Mouse (Mus musculus): ENCODE results near the gene Rps6kb1.

The Rps6kb1 gene

DNA sequence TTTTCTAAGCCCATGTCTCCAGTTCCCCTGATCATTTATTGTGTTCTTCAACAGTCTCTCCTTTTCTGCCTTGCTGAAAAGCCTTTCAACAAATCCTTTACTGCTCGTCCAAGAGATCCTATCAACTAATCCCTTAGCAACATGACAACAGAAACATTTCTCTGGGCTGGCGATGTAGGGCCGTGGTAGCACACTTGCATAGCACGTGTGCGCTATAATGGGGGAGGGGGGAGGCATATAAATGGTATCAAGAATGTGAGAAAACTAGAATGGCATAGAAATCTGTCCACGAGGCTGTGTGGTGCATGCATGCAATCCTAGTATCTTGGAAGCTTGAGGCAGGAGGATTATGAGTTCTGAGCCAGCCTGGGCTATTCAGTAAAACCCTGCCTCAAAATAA is 72.8 kb downstream of the Rps6kb1 start:
- DNase-seq (ENCODE audit: low spot score in 2 of 2), result no peak

GRCm38 (mm10) chr11:86468971-86469370 is 75.6 kb downstream of the Rps6kb1 start:
- no peak for DNase-seq (ENCODE audit: low spot score in 2 of 2)

DNA sequence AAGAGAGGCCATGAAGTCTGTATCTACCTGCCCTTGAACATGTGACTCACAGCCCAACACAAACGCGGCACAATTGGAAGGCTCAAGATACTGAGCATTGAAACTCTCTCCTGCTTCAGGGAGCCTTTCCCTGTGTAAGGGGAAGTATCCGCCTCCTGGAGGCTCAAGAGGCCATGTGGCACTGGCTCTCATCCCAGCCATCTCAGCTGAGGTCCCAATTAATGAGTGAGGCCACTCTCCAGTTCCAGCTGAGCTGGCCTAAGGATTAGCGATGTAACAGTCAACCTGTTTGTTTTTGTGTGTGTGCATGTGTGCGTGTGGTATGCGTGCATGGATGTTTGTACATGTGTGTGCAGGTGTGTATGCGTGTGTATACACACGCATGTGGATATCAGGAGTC is 76.3 kb downstream of the Rps6kb1 start:
- no peak for DNase-seq (ENCODE audit: low spot score in 2 of 2)

GRCm38 (mm10) chr11:86464275-86464674 is 80.3 kb downstream of the Rps6kb1 start:
- DNase-seq (ENCODE audit: low spot score in 2 of 2), result peak; percentile 67 to 78

DNA sequence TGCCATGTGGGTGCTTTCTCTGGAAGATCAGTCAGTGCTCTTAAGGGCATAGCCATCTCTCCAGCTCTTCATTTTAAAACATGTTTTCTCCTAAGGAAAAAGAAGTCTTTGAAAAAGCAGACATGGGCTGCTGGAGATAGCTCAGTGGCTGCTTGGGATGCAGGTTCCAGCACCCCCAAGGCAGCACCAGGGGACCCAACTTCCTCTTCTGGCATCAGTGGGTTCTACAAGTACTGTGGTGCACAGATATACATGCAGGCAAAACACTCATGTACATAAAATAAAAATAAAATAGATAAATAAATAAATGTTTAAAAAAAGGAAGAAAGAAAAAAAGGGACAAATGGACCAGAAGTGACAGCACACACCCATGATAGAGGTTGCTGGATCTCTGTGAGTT is 82.0 kb downstream of the Rps6kb1 start:
- no peak for DNase-seq (ENCODE audit: low spot score in 2 of 2)

DNA sequence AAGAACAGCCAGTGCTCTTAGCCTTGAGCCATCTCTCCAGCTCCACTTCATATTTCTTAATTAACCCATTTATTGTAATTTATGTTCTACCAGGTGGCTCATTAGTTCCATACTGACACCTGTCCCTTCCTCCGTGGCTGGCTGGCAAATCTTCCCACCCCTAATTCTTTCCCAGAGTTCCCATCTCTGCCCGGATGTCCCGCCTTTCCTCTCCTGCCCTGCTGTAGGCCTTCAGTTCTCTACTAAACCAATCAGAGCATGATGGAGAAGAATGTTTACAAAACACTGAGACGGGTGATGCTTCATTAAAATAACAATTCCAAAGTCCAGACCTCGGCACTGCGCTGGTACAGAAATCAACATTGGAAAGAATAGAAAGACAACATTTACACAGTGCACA is 85.7 kb downstream of the Rps6kb1 start:
- no peak for DNase-seq (ENCODE audit: low spot score in 2 of 2)

- DNase-seq (ENCODE audit: low spot score in 2 of 2), result no peak
Measured at GRCm38 (mm10) chr11:86457545-86457944, 87.1 kb downstream of the Rps6kb1 start.

- no peak for DNase-seq (ENCODE audit: low spot score in 2 of 2)
Measured at GRCm38 (mm10) chr11:86453991-86454390, 90.6 kb downstream of the Rps6kb1 start.

Data from right cerebral cortex, adult 2 months (tissue).